Mouse (Mus musculus) ovary, postnatal 10 days (tissue): ENCODE measurements around the gene Scgb2b17.
"Not testable (repeated sequence)": the region's sequence is repeated elsewhere in the genome, so short reads cannot be mapped to it uniquely, and the experiment has no call there.

Experiments
- DNase-seq: peaks from one replicate; pipeline ENCODE4 v3.0.0; 2022; ENCODE audit warnings: low spot score

Scgb2b17 gene

DNA sequence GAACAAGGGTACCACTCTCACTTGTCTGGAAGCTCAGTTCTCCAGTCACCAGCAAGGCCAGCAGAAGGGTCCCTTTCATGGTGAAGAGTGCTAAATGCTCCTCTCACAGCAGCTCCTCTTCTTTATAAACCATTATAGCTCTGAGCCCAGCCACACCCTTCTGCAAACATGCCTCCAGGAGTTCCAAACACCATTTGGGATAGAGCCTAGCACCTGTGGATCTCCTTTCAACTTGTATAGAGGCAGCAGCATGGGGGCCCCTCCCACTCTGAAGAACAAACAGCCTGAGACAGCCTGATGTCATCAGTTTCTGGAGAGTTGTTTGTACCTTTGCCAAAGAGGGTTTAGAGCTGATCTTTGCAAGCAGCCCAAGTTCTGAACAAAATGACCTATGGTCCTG is at the start of gene Scgb2b17:
Scgb2b17 (minus strand) TSS at position 101 of the 400 bp plus-strand sequence.
- DNase-seq = not testable (repeated sequence)

DNA sequence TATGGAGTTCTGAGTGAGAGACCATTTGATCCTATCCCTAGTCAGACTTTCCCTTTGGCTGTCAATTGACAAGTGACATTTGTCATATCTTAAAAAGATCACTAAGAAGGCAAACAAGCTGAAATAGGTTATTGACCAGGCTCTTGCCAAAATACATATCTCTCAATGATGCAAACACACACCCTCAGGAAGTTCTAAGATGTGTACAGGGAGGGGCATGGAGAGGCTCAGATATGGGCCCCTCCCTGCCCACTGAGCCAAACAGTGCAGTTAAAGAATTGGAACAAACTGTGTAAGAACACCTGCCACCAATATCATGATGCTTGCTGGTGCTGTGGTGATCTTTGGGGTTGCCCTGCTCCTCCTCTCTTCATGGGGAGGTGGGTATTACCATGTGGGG is 6.8 kb upstream of the Scgb2b17 start, which contains the start of gene Scgb1b17:
Scgb1b17 (plus strand) TSS at position 301 of the 400 bp plus-strand sequence.
- DNase-seq = not testable (repeated sequence)
